Mouse (Mus musculus) retina, postnatal 7 days (tissue): ENCODE results near the gene Ksr1.

Experiments used
- DNase-seq: peaks from one replicate; pipeline ENCODE4 v3.0.0-alpha.2; 2012; ENCODE audit warnings: low read depth, low spot score

Gene Ksr1

GRCm38 (mm10) chr11:79146331-79146767 is at the start of gene Ksr1:
Ksr1 (minus strand) TSS chr11:79146407.
- peak; percentile 82 for DNase-seq

GRCm38 (mm10) chr11:79192176-79192575 is 46.0 kb upstream of the Ksr1 start:
- DNase-seq: no peak

- no peak for DNase-seq
Measured at GRCm38 (mm10) chr11:79191214-79191613, 45.0 kb upstream of the Ksr1 start.

- DNase-seq: no peak
Measured at GRCm38 (mm10) chr11:79190257-79190656, 44.0 kb upstream of the Ksr1 start.

- peak; percentile 14 for DNase-seq
Measured at GRCm38 (mm10) chr11:79188176-79188575, 42.0 kb upstream of the Ksr1 start.

GRCm38 (mm10) chr11:79187291-79187690 is 41.1 kb upstream of the Ksr1 start:
- DNase-seq: no peak

GRCm38 (mm10) chr11:79185683-79186082 is 39.5 kb upstream of the Ksr1 start:
- DNase-seq: no peak

- DNase-seq: no peak
Measured at GRCm38 (mm10) chr11:79184126-79184888, 38.1 kb upstream of the Ksr1 start.

GRCm38 (mm10) chr11:79183400-79183799 is 37.2 kb upstream of the Ksr1 start:
- no peak for DNase-seq

GRCm38 (mm10) chr11:79182881-79183280 is 36.7 kb upstream of the Ksr1 start:
- no peak for DNase-seq

GRCm38 (mm10) chr11:79181914-79182313 is 35.7 kb upstream of the Ksr1 start:
- no peak for DNase-seq

- no peak for DNase-seq
Measured at GRCm38 (mm10) chr11:79176687-79177086, 30.5 kb upstream of the Ksr1 start.

GRCm38 (mm10) chr11:79172054-79172453 is 25.8 kb upstream of the Ksr1 start:
- DNase-seq: no peak

GRCm38 (mm10) chr11:79166582-79167300 is 20.5 kb upstream of the Ksr1 start:
- no peak for DNase-seq

GRCm38 (mm10) chr11:79161077-79161758 is 15.0 kb upstream of the Ksr1 start:
- DNase-seq: no peak

GRCm38 (mm10) chr11:79160127-79160526 is 13.9 kb upstream of the Ksr1 start:
- no peak for DNase-seq

- no peak for DNase-seq
Measured at GRCm38 (mm10) chr11:79157729-79158128, 11.5 kb upstream of the Ksr1 start.

GRCm38 (mm10) chr11:79155348-79155747 is 9.1 kb upstream of the Ksr1 start:
- no peak for DNase-seq

- DNase-seq: no peak
Measured at GRCm38 (mm10) chr11:79152696-79153095, 6.5 kb upstream of the Ksr1 start.

GRCm38 (mm10) chr11:79151874-79152273 is 5.7 kb upstream of the Ksr1 start:
- DNase-seq: no peak

- no peak for DNase-seq
Measured at GRCm38 (mm10) chr11:79150301-79150700, 4.1 kb upstream of the Ksr1 start.

- DNase-seq: no peak
Measured at GRCm38 (mm10) chr11:79149295-79149694, 3.1 kb upstream of the Ksr1 start.
